Mouse (Mus musculus): ENCODE data around the gene Pdxdc1. TPM values are rescaled to one million over a fixed set of nuclear protein-coding genes. Genes with fewer than 3 reads are reported as not detected.
"Not testable (repeated sequence)": the region's sequence is repeated elsewhere in the genome, so short reads cannot be mapped to it uniquely, and the experiment has no call there.

Gene Pdxdc1
- total and polyA plus RNA-seq, 3 experiments, result 36.0 to 64.2 TPM; not detected in 1

DNA sequence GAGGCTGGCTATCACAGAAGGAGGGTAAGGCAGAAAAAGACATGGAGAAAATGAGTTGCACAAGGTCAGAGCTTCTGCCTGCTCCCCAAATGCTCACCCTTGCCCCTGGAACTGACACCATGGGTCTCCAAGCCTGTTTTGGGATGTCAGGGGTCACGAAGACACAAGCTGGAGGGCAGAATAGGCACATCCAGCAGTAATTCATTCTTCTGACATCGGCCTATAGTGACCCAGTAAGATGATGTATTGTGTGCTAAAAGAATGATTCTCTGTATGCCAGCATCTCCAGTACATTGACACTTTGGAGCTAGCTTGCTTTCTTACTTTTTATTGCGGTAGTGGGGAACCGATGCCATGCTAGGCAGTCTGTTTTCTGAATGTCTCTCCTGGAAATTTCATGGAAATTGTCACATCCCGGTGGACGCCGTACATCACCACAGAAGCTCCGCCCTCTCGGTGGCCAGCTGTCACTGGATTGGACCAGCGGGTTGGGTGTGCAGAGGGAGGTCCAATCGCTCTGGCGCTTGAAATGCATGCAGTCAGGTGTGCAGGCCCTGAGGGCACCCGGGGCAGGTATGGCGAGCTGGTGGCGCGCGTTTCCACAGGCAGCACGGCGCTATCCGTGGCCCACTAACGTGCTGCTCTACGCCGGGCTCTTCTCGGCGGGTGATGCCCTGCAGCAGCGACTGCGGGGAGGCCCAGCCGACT, 37.4 kb upstream of the Pdxdc1 start:
- Histone ChIP-seq H3K36me3 (ENCODE audit: control insufficient read depth in 1 of 2, insufficient read depth in 2 of 2, low read length in 2 of 2) (peaks cover 0 to 4% of the 10 kb centered on the region in 2 experiments; a peak in 2 of 4 replicates), H3K79me2 (ENCODE audit: control insufficient read depth, insufficient read depth, low read length, poor library complexity) (no peaks in the 10 kb centered on the region), H3K27ac (ENCODE audit: control insufficient read depth, low read depth, low read length) (no peak overlapping the region), H3K9ac (ENCODE audit: control insufficient read depth, low read depth, low read length, poor library complexity, severe bottlenecking) (no peak overlapping the region), H3K4me1 (ENCODE audit: control insufficient read depth in 1 of 2, insufficient read depth in 2 of 2, low read length in 2 of 2) (peaks cover 0 to 2% of the 10 kb centered on the region in 2 experiments; a peak in 1 of 4 replicates), H3K4me3 (ENCODE audit: control insufficient read depth in 1 of 2, insufficient read depth in 1 of 2, low read depth in 2 of 2, low read length in 2 of 2) (no peak overlapping the region), H3K9me3 (replicated peaks; ENCODE audit: insufficient read depth, low read length) (no peaks in the 10 kb centered on the region), H3K27me3 (ENCODE audit: control insufficient read depth in 1 of 2, insufficient read depth in 2 of 2, low read length in 2 of 2) (no peaks in the 10 kb centered on the region)
- no peak for TF ChIP-seq UBTF (IDR thresholded peaks at IDR 0.05; ENCODE audit: borderline replicate concordance, insufficient read depth, low read depth, low read length)
- no peak for TF ChIP-seq KAT2A (conservative IDR thresholded peaks at IDR 0.05; ENCODE audit: low read depth, low read length)
- no peak for TF ChIP-seq ZKSCAN1 (IDR thresholded peaks at IDR 0.05; ENCODE audit: low read depth, low read length)
- TF ChIP-seq MXI1 (IDR thresholded peaks at IDR 0.05; ENCODE audit: low read depth, low read length), result no peak
- TF ChIP-seq ZNF384 (IDR thresholded peaks at IDR 0.05; ENCODE audit: low read depth, low read length), result no peak
- no peak for TF ChIP-seq GABPA (IDR thresholded peaks at IDR 0.05; ENCODE audit: low read depth, low read length)
- no peak for TF ChIP-seq USF1 (IDR thresholded peaks at IDR 0.05; ENCODE audit: low read depth, low read length)
- no peak for TF ChIP-seq ZC3H11A (IDR thresholded peaks at IDR 0.05; ENCODE audit: low read depth, low read length)
- TF ChIP-seq POLR2AphosphoS5 (IDR thresholded peaks at IDR 0.05; ENCODE audit: borderline replicate concordance, low read depth, low read length), result no peak
- no peak for TF ChIP-seq ETS1 (IDR thresholded peaks at IDR 0.05; ENCODE audit: low read depth, low read length)
- TF ChIP-seq POLR2AphosphoS2 (IDR thresholded peaks at IDR 0.05; ENCODE audit: low read length), result no peak
- no peak for TF ChIP-seq RAD21 (IDR thresholded peaks at IDR 0.05; ENCODE audit: low read depth, low read length)
- DNase-seq (ENCODE audit: low read depth, low spot score), result no peak

DNA sequence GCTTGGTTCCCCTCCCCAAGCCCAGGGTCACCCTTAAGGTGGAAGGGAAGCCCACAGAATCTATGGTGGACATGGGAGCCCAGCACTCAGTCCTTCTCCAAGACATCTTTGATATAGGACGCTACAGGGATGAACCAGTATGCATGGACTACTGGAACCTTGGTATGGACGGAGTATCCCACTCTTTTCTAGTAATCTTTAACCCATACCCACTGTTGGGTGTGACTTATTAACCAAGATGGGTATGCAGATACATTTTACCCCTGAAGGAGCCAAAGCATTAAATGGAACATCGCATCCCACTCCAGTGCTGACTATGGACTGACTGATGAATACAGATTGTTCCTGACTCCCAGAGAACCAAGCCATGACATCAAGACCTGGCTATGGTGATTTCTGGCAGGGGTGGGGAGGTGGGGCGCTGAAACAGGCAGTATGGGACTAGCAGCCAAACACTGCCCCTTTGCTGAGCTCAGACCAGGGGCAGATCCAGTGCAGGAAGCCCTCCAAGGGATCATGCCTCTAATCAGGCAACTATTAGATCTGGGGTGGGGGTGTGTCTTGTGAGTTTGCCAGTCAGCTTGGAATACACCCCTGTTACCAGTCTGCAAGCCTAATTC, 24.6 kb upstream of the Pdxdc1 start:
- no peak for DNase-seq (ENCODE audit: low read depth, low spot score)
- H3K9ac ChIP-seq (ENCODE audit: control insufficient read depth, low read depth, low read length, poor library complexity, severe bottlenecking), result no peak overlapping the region
- TF ChIP-seq SIN3A (IDR thresholded peaks at IDR 0.05; ENCODE audit: low read length), result no peak
- TF ChIP-seq CHD1 (IDR thresholded peaks at IDR 0.05; ENCODE audit: low read depth, low read length), result no peak
- no peak for TF ChIP-seq POLR2A (IDR thresholded peaks at IDR 0.05; ENCODE audit: control insufficient read depth in 1 of 2, insufficient read depth in 1 of 2, low read depth in 1 of 2, low read length in 2 of 2, poor library complexity in 1 of 2)
- no peak for TF ChIP-seq MXI1 (IDR thresholded peaks at IDR 0.05; ENCODE audit: low read depth, low read length)
- no peak for TF ChIP-seq USF1 (IDR thresholded peaks at IDR 0.05; ENCODE audit: low read depth, low read length)
- TF ChIP-seq CHD2 (IDR thresholded peaks at IDR 0.05; ENCODE audit: low read length), result no peak
- no peak for TF ChIP-seq POLR2AphosphoS2 (IDR thresholded peaks at IDR 0.05; ENCODE audit: low read length)
- no peak for TF ChIP-seq MYB (IDR thresholded peaks at IDR 0.05; ENCODE audit: low read depth, low read length)
- TF ChIP-seq ETS1 (IDR thresholded peaks at IDR 0.05; ENCODE audit: low read depth, low read length), result no peak
- no peak for TF ChIP-seq SMC3 (IDR thresholded peaks at IDR 0.05; ENCODE audit: low read depth, low read length)
- TF ChIP-seq RAD21 (IDR thresholded peaks at IDR 0.05; ENCODE audit: low read depth, low read length), result no peak
- TF ChIP-seq MAFK (IDR thresholded peaks at IDR 0.05; ENCODE audit: borderline replicate concordance, low read depth, low read length), result no peak
- TF ChIP-seq TAL1 (IDR thresholded peaks at IDR 0.05; ENCODE audit: low read length), result no peak
- TF ChIP-seq ZMIZ1 (IDR thresholded peaks at IDR 0.05; ENCODE audit: low read depth, low read length), result no peak
- TF ChIP-seq ELF1 (IDR thresholded peaks at IDR 0.05; ENCODE audit: low read depth, low read length), result no peak
- TF ChIP-seq NELFE (IDR thresholded peaks at IDR 0.05; ENCODE audit: low read depth, low read length), result no peak
- TF ChIP-seq GABPA (IDR thresholded peaks at IDR 0.05; ENCODE audit: low read depth, low read length), result no peak
- TF ChIP-seq USF2 (IDR thresholded peaks at IDR 0.05; ENCODE audit: borderline replicate concordance in 1 of 2, insufficient read depth in 1 of 2, low read depth in 1 of 2, low read length in 2 of 2), result no peak
- H3K79me2 ChIP-seq (ENCODE audit: control insufficient read depth, insufficient read depth, low read length, poor library complexity), result no peaks in the 10 kb centered on the region
- no peak overlapping the region for H3K4me3 ChIP-seq (ENCODE audit: control insufficient read depth in 1 of 2, insufficient read depth in 1 of 2, low read depth in 2 of 2, low read length in 2 of 2)
- H3K27ac ChIP-seq (ENCODE audit: control insufficient read depth, low read depth, low read length), result no peak overlapping the region
- H3K9me3 ChIP-seq (replicated peaks; ENCODE audit: insufficient read depth, low read length), result no peaks in the 10 kb centered on the region
- no peaks in the 10 kb centered on the region for H3K4me1 ChIP-seq (ENCODE audit: control insufficient read depth in 1 of 2, insufficient read depth in 2 of 2, low read length in 2 of 2)
- H3K27me3 ChIP-seq (ENCODE audit: control insufficient read depth in 1 of 2, insufficient read depth in 2 of 2, low read length in 2 of 2), result no peaks in the 10 kb centered on the region
- H3K36me3 ChIP-seq (ENCODE audit: control insufficient read depth in 1 of 2, insufficient read depth in 2 of 2, low read length in 2 of 2), result no peaks in the 10 kb centered on the region

DNA sequence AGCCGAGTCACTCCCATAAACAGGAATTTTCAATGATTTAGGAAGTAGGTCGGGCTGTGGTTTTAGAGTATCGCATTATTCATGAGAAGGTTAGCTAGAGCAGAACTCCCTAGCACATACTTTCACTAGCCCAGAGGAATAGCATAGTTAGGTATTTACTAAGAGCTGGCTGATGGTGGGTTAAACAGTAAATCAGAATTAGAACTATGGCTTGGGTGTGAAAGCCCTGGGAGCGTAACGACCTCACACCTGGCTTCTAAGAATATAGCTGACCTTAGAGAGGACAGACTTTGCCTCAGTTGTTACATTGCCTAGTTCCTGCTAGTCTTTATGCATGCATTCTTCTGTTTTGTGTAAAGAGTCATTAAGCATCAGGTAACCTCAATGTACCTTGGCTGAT, 20.0 kb upstream of the Pdxdc1 start:
- not testable (repeated sequence) for H3K4me1 ChIP-seq (ENCODE audit: control insufficient read depth in 1 of 2, insufficient read depth in 2 of 2, low read length in 2 of 2); H3K9ac ChIP-seq (ENCODE audit: control insufficient read depth, low read depth, low read length, poor library complexity, severe bottlenecking); H3K27ac ChIP-seq (ENCODE audit: control insufficient read depth, low read depth, low read length); H3K9me3 ChIP-seq (replicated peaks; ENCODE audit: insufficient read depth, low read length); H3K36me3 ChIP-seq (ENCODE audit: control insufficient read depth in 1 of 2, insufficient read depth in 2 of 2, low read length in 2 of 2); H3K4me3 ChIP-seq (ENCODE audit: control insufficient read depth in 1 of 2, insufficient read depth in 1 of 2, low read depth in 2 of 2, low read length in 2 of 2); DNase-seq (ENCODE audit: low read depth, low spot score); H3K79me2 ChIP-seq (ENCODE audit: control insufficient read depth, insufficient read depth, low read length, poor library complexity); H3K27me3 ChIP-seq (ENCODE audit: control insufficient read depth in 1 of 2, insufficient read depth in 2 of 2, low read length in 2 of 2)

Measured in MEL (cell line).